Mouse (Mus musculus): ENCODE measurements around the gene Zfp799. TPM values are rescaled to one million over a fixed set of nuclear protein-coding genes. Genes with fewer than 3 reads are reported as not detected.

The Zfp799 gene
- polyA plus RNA-seq, 2 experiments = 13.4 to 15.1 TPM

GRCm38 (mm10) chr17:32839083-32839802 is 9.2 kb upstream of the Zfp799 start:
- H3K4me2 ChIP-seq (replicated peaks; ENCODE audit: low read depth, low read length, severe bottlenecking) = 0 out of 2 replicates have a peak overlapping the region, but pooled peaks have one; percentile 8
- peak; percentile 80 for ATAC-seq (ENCODE audit: low FRiP score, low read depth)

GRCm38 (mm10) chr17:32830418-32830782 is 339 bp upstream of the Zfp799 start:
- DNase-seq (ENCODE audit: low spot score) = no peak
- no peaks in the 10 kb centered on the region for H3K27me3 ChIP-seq (ENCODE audit: control insufficient read depth, insufficient read depth, low read length)
- no peak; the same call in 1 of the 2 replicates for ATAC-seq (ENCODE audit: low FRiP score, low read depth)
- H3K27ac ChIP-seq (replicated peaks; ENCODE audit: low read depth, low read length) = no peak overlapping the region
- 24% methylated on average over 3 of the region's 3 CpGs for WGBS
- H3K4me1 ChIP-seq (ENCODE audit: control insufficient read depth, insufficient read depth, low read length) = peaks cover 5% of the 10 kb centered on the region; the same call in 1 of the 2 replicates
- peaks cover 13% of the 10 kb centered on the region for H3K36me3 ChIP-seq (ENCODE audit: control insufficient read depth, insufficient read depth, low read length)
- no peak for TF ChIP-seq POLR2A (IDR thresholded peaks at IDR 0.05; ENCODE audit: borderline replicate concordance, extremely low read depth, insufficient read depth, insufficient read length)
- peak overlapping the region; percentile 85 for H3K4me3 ChIP-seq (replicated peaks; ENCODE audit: low read length)
- H3K9ac ChIP-seq (ENCODE audit: low read depth, low read length, severe bottlenecking) = no peak overlapping the region; the same call in 1 of the 2 replicates
- H3K9me3 ChIP-seq (ENCODE audit: control insufficient read depth, low read length) = no peaks in the 10 kb centered on the region
- peak overlapping the region; percentile 79 for H3K4me2 ChIP-seq (replicated peaks; ENCODE audit: low read depth, low read length, severe bottlenecking)

More at GRCm38 (mm10) chr17:32839083-32839802, 9.2 kb upstream of the Zfp799 start:
- DNase-seq (ENCODE audit: low spot score) = no peak
- TF ChIP-seq POLR2A (IDR thresholded peaks at IDR 0.05; ENCODE audit: borderline replicate concordance, extremely low read depth, insufficient read depth, insufficient read length) = no peak
- 0 out of 2 replicates have a peak, but pooled peaks cover 4% of the 10 kb centered on the region for H3K4me1 ChIP-seq (ENCODE audit: control insufficient read depth, insufficient read depth, low read length)
- 32% methylated on average over 15 of the region's 15 CpGs for WGBS
- no peak overlapping the region for H3K4me3 ChIP-seq (replicated peaks; ENCODE audit: low read length)
- no peaks in the 10 kb centered on the region for H3K36me3 ChIP-seq (ENCODE audit: control insufficient read depth, insufficient read depth, low read length)
- H3K9me3 ChIP-seq (ENCODE audit: control insufficient read depth, low read length) = no peaks in the 10 kb centered on the region
- H3K27ac ChIP-seq (replicated peaks; ENCODE audit: low read depth, low read length) = no peak overlapping the region
- H3K9ac ChIP-seq (ENCODE audit: low read depth, low read length, severe bottlenecking) = 0 out of 2 replicates have a peak overlapping the region, but pooled peaks have one; percentile 9
- no peaks in the 10 kb centered on the region for H3K27me3 ChIP-seq (ENCODE audit: control insufficient read depth, insufficient read depth, low read length)

GRCm38 (mm10) chr17:32816074-32816784 is 13.8 kb downstream of the Zfp799 start:
- Histone ChIP-seq H3K9ac (ENCODE audit: low read depth, low read length, severe bottlenecking) (no peak overlapping the region), H3K9me3 (ENCODE audit: control insufficient read depth, low read length) (no peaks in the 10 kb centered on the region), H3K4me1 (ENCODE audit: control insufficient read depth, insufficient read depth, low read length) (no peaks in the 10 kb centered on the region), H3K27ac (replicated peaks; ENCODE audit: low read depth, low read length) (no peak overlapping the region), H3K27me3 (ENCODE audit: control insufficient read depth, insufficient read depth, low read length) (no peaks in the 10 kb centered on the region), H3K4me2 (replicated peaks; ENCODE audit: low read depth, low read length, severe bottlenecking) (no peak overlapping the region), H3K36me3 (ENCODE audit: control insufficient read depth, insufficient read depth, low read length) (peaks cover 43% of the 10 kb centered on the region), H3K4me3 (replicated peaks; ENCODE audit: low read length) (no peak overlapping the region)
- no peak for TF ChIP-seq POLR2A (IDR thresholded peaks at IDR 0.05; ENCODE audit: borderline replicate concordance, extremely low read depth, insufficient read depth, insufficient read length)
- DNase-seq (ENCODE audit: low spot score) = no peak
- WGBS = 87% methylated on average over 1 of the region's 1 CpGs
- no peak for ATAC-seq (ENCODE audit: low FRiP score, low read depth)

- H3K4me2 ChIP-seq (replicated peaks; ENCODE audit: low read depth, low read length, severe bottlenecking) = no peak overlapping the region
- DNase-seq (ENCODE audit: low spot score) (no peak), ATAC-seq (ENCODE audit: low FRiP score, low read depth) (no peak)
- no peaks in the 10 kb centered on the region; the same call in 1 of the 2 replicates for H3K4me1 ChIP-seq (ENCODE audit: control insufficient read depth, insufficient read depth, low read length)
- no peak overlapping the region for H3K27ac ChIP-seq (replicated peaks; ENCODE audit: low read depth, low read length)
- H3K9me3 ChIP-seq (ENCODE audit: control insufficient read depth, low read length) = no peaks in the 10 kb centered on the region
- H3K4me3 ChIP-seq (replicated peaks; ENCODE audit: low read length) = no peak overlapping the region
- WGBS = 86% methylated on average over 7 of the region's 7 CpGs
- H3K9ac ChIP-seq (ENCODE audit: low read depth, low read length, severe bottlenecking) = no peak overlapping the region
- peaks cover 25% of the 10 kb centered on the region for H3K36me3 ChIP-seq (ENCODE audit: control insufficient read depth, insufficient read depth, low read length)
- TF ChIP-seq POLR2A (IDR thresholded peaks at IDR 0.05; ENCODE audit: borderline replicate concordance, extremely low read depth, insufficient read depth, insufficient read length) = no peak
- H3K27me3 ChIP-seq (ENCODE audit: control insufficient read depth, insufficient read depth, low read length) = no peaks in the 10 kb centered on the region
Observed at GRCm38 (mm10) chr17:32814136-32814535, 15.9 kb downstream of the Zfp799 start.

GRCm38 (mm10) chr17:32810648-32811047 is 19.4 kb downstream of the Zfp799 start:
- H3K4me2 ChIP-seq (replicated peaks; ENCODE audit: low read depth, low read length, severe bottlenecking) = no peak overlapping the region
- no peaks in the 10 kb centered on the region; the same call in 1 of the 2 replicates for H3K4me1 ChIP-seq (ENCODE audit: control insufficient read depth, insufficient read depth, low read length)
- WGBS = 60% methylated on average over 1 of the region's 1 CpGs
- no peak for TF ChIP-seq POLR2A (IDR thresholded peaks at IDR 0.05; ENCODE audit: borderline replicate concordance, extremely low read depth, insufficient read depth, insufficient read length)
- ATAC-seq (ENCODE audit: low FRiP score, low read depth) = no peak
- H3K27me3 ChIP-seq (ENCODE audit: control insufficient read depth, insufficient read depth, low read length) = no peaks in the 10 kb centered on the region
- H3K27ac ChIP-seq (replicated peaks; ENCODE audit: low read depth, low read length) = no peak overlapping the region
- no peaks in the 10 kb centered on the region for H3K9me3 ChIP-seq (ENCODE audit: control insufficient read depth, low read length)
- 0 out of 2 replicates have a peak, but pooled peaks cover 6% of the 10 kb centered on the region for H3K36me3 ChIP-seq (ENCODE audit: control insufficient read depth, insufficient read depth, low read length)
- no peak for DNase-seq (ENCODE audit: low spot score)
- no peak overlapping the region for H3K4me3 ChIP-seq (replicated peaks; ENCODE audit: low read length)
- no peak overlapping the region for H3K9ac ChIP-seq (ENCODE audit: low read depth, low read length, severe bottlenecking)

Measured in limb, embryonic 14.5 days (tissue).